Mouse (Mus musculus) lung, postnatal 0 days (tissue): ENCODE results near the gene Galm. TPM values are rescaled to one million over a fixed set of nuclear protein-coding genes. Genes with fewer than 3 reads are reported as not detected.
A peak's percentile ranks its signal among the peaks of the same experiment; 100 is the strongest.

Experiments
- ATAC-seq: fragments of 200-750 bp; cut with Nextera tagmentation; 2 replicates; pipeline ENCODE4 v1.8.0; 2017; ENCODE audit warnings: moderate library complexity
- DNase-seq: peaks from one replicate; pipeline ENCODE4 v3.0.0-alpha.2; 2016; ENCODE audit warnings: low spot score
- H3K27ac ChIP-seq: fragments of 300-500 bp; sonication (generic); 2 replicates; pipeline ENCODE4 v1.5.1; 2014; ENCODE audit warnings: antibody characterized with exemption, mild to moderate bottlenecking, low read length, mixed read lengths
- H3K27me3 ChIP-seq: fragments of 300-500 bp; sonication (generic); replicated peaks from 2 replicates; pipeline ENCODE4 v1.6.1; 2014; ENCODE audit warnings: low read length, mixed read lengths; ENCODE audit not compliant: insufficient read depth
- H3K36me3 ChIP-seq: fragments of 300-500 bp; sonication (generic); 2 replicates; pipeline ENCODE4 v1.6.1; 2014; ENCODE audit warnings: low read length, mixed read lengths; ENCODE audit not compliant: insufficient read depth
- H3K4me1 ChIP-seq: fragments of 300-500 bp; sonication (generic); 2 replicates; pipeline ENCODE4 v1.6.1; 2014; ENCODE audit warnings: antibody characterized with exemption, low read depth, low read length, mixed read lengths; ENCODE audit not compliant: insufficient read depth
- H3K4me2 ChIP-seq: fragments of 300-500 bp; sonication (generic); replicated peaks from 2 replicates; pipeline ENCODE4 v1.6.1; 2014; ENCODE audit warnings: low read depth, mild to moderate bottlenecking, low read length, moderate library complexity, mixed read lengths
- H3K4me3 ChIP-seq: fragments of 300-500 bp; sonication (generic); 2 replicates; pipeline ENCODE4 v1.5.1; 2014; ENCODE audit warnings: low read depth, low read length
- H3K9ac ChIP-seq: fragments of 300-500 bp; sonication (generic); replicated peaks from 2 replicates; pipeline ENCODE4 v1.6.1; 2014; ENCODE audit warnings: low read depth, mild to moderate bottlenecking
- H3K9me3 ChIP-seq: fragments of 300-500 bp; sonication (generic); 2 replicates; pipeline ENCODE4 v1.6.1; 2016; ENCODE audit warnings: low read length, mixed read lengths
- CTCF ChIP-seq: IDR thresholded peaks from 2 replicates; pipeline ENCODE4 v1.5.1; 2016; ENCODE audit warnings: antibody characterized with exemption, mild to moderate bottlenecking
- EP300 ChIP-seq: IDR thresholded peaks from 2 replicates; pipeline ENCODE4 v1.6.1; 2016; ENCODE audit warnings: antibody characterized with exemption, mild to moderate bottlenecking, control low read depth
- WGBS: fragments of 180-500 bp; shearing (Covaris S2); extraction: QIAGEN DNeasy Blood & Tissue Kit; methylation state at CpG from one replicate; pipeline ENCODE4 v1.1.7; 2014; 5-methylcytosine and 5-hydroxymethylcytosine counted together
- polyA plus RNA-seq: library from polyadenylated mRNA; unstranded; fragments of >200 nt; fragmentation: Nextera tagmentation; extraction: Ambion mirVana; gene quantifications from 2 replicates; pipeline ENCODE4 v1.2.1, GENCODE M21; 2015

Gene Galm
- polyA plus RNA-seq, 1 experiment from 2014 or later: 7.5 TPM

DNA sequence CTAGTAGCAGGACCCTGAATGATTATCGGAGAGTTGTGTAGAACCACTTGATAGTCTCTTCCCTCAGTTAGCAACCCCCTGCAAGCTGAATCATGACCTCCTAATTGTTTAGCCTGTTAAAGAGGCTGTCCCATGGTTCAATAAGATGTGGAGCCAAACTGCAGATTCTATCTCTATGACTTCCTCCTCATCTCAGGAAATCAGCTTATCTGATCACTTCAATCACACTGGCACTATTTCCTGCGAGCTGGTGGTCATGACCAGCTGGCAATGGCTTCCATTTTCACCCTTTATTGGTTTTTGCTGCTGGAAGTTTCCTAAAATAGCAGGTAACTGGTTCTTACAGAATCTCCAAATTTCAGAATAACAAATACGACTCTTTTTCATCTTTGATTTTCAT, 18.5 kb downstream of the Galm start:
- TF ChIP-seq CTCF: no peak
- no peak for TF ChIP-seq EP300
- ATAC-seq (no peak), DNase-seq (no peak)
- WGBS: 55% methylated on average over 3 of the region's 3 CpGs
- Histone ChIP-seq H3K4me1 (peaks cover 10% of the 10 kb centered on the region; the same call in 1 of the 2 replicates), H3K27me3 (no peaks in the 10 kb centered on the region), H3K36me3 (no peaks in the 10 kb centered on the region), H3K9ac (no peak overlapping the region), H3K4me3 (no peak overlapping the region), H3K4me2 (no peak overlapping the region), H3K9me3 (no peaks in the 10 kb centered on the region), H3K27ac (no peak overlapping the region)

DNA sequence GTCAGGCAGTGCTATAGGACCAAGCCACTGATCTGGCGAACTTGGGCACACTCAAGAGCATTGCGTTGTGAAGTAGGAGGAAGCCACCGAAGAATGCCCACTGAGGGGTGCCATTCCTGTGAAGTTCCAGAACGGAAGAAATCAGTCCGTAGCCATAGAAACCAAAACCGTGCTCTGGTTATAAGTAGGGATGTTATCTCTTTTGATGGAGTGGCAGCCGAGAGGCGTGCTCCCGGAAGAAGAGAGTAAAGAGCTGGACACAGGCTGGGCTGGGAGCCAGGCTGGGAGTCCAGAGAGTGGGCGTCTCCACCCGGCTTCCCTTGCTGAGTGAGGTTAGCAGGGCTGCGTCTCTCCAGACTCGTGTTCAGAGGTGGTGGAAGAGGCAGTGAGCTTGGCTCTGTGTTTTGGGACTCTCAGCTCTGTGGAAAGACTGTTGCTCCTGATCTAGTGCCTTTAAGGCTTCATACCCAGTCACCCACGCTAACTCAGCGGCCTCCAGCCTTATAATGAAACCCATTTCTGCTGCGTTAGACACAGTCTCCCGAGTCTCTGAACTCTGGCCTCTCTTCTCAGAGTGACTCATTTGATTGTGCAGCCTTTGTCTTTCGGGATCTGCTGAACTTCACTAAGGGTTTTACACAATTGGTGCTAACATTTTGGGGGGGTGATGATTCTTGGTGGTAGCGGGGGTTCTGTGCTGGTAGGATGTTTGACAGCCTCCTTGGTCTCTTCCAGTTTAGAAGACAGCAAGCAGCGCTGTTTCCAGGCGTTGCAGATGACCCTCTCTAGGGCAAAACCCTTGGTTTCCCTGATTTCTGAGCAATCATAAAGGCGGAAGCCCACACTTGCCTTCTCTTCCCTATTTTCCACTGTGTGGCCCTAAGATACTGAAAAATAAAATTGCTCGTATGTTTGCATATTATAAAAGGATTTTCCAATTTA, 21.1 kb downstream of the Galm start:
- Histone ChIP-seq H3K27ac (no peak overlapping the region), H3K36me3 (no peaks in the 10 kb centered on the region), H3K9ac (no peak overlapping the region), H3K4me2 (peak overlapping the region; percentile 49), H3K9me3 (no peaks in the 10 kb centered on the region), H3K27me3 (no peaks in the 10 kb centered on the region), H3K4me1 (peaks cover 10% of the 10 kb centered on the region; the same call in 1 of the 2 replicates), H3K4me3 (peak overlapping the region; percentile 21)
- peak; percentile 96 for ATAC-seq
- 27% methylated on average over 23 of the region's 23 CpGs for WGBS
- DNase-seq: peak; percentile 94
- TF ChIP-seq CTCF: peak; percentile 21
- TF ChIP-seq EP300: peak; percentile 59

DNA sequence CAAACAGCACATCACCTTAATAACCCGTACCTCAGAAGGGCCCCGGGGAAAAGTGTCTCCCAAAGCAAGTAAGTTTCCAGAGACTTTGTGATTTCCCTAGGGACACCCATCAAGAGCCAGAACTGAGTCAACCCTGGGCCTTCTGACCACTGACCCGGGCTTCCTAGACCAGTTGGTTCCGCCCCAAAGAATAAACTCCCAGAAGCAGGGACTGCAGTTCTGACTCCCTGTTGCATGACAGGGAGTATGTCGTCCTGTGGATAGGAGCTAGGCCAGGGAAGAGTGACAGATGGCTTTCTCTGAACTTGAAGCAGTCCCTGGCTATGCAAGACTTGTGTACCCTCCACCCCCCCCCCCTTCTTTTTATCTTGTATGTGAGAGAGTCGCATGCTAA, 21.7 kb downstream of the Galm start:
- Histone ChIP-seq H3K4me3 (no peak overlapping the region), H3K9me3 (no peaks in the 10 kb centered on the region), H3K27ac (no peak overlapping the region), H3K4me1 (peaks cover 10% of the 10 kb centered on the region; the same call in 1 of the 2 replicates), H3K36me3 (no peaks in the 10 kb centered on the region), H3K4me2 (no peak overlapping the region), H3K27me3 (no peaks in the 10 kb centered on the region), H3K9ac (no peak overlapping the region)
- no peak for TF ChIP-seq EP300
- no peak for TF ChIP-seq CTCF
- no peak for DNase-seq
- WGBS: 78% methylated on average over 6 of the region's 6 CpGs
- no peak for ATAC-seq

DNA sequence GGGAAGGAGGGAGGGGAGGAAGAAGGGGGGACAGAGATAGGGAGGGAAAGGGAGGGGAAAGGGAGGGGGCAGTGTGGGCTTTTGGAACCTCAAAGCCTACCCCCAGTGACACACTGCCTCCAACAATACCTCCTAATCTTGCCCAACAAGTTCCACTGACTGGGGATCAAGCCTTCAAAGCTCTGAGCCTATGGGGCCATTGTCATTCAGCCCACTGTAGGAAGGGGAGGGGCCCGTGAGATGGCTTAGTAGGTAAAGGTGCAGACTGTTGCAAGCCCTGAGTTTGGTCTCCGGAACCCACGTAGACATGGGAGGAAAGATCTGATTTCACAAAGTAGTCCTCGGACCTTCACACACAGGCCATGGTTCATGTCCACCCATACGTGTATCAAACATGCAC, 24.1 kb downstream of the Galm start:
- Histone ChIP-seq H3K4me1 (peaks cover 5% of the 10 kb centered on the region; the same call in 1 of the 2 replicates), H3K4me2 (no peak overlapping the region), H3K27me3 (no peaks in the 10 kb centered on the region), H3K36me3 (no peaks in the 10 kb centered on the region), H3K9ac (no peak overlapping the region), H3K9me3 (no peaks in the 10 kb centered on the region), H3K4me3 (no peak overlapping the region), H3K27ac (no peak overlapping the region)
- no peak for DNase-seq
- 50% methylated on average over 5 of the region's 5 CpGs for WGBS
- TF ChIP-seq CTCF (no peak), EP300 (no peak)
- no peak for ATAC-seq

DNA sequence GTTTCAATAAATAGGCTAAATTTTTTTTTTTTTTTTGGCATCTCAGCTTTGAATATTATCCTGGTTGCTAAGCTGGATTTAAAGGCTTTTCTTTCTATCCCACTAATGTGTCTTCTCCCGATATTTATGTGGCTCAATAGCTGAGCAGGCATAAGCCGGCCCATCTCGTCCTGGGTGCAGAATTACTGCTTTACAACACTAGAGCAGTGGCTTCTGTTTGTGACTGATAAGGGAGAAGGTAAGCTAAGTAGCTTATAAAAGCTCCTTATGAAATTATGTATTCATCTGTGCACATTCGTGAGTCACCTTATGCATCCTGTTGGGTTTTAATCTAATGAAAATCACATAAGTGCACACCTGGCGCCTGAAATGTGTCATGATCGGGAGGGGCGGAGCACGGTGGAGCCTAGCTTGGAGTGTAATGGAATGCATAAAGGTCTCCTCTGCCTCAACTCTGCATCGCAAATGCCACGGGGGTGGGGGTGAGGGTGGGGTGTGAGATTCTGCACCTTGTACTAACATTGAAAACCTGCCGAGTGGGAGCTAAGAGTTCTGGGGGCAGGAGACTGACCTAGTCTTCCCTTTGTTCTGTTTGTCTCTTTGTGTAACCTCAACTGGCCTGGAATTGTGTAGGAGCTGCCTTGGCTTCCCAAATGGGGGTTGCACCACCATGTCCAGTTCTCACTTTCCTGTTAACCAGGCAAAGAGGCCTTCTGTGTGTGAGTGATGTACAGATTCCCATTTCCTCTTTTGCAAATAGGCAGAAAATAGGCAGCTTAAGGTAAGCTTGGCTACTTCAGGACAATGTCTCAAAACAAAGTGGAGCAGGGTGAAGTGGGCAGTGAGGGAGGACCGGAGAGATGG, 25.7 kb downstream of the Galm start:
- DNase-seq (no peak), ATAC-seq (no peak)
- Histone ChIP-seq H3K4me3 (no peak overlapping the region), H3K27me3 (no peaks in the 10 kb centered on the region), H3K9ac (no peak overlapping the region), H3K27ac (no peak overlapping the region), H3K4me2 (no peak overlapping the region), H3K4me1 (peaks cover 5% of the 10 kb centered on the region; the same call in 1 of the 2 replicates), H3K9me3 (no peaks in the 10 kb centered on the region), H3K36me3 (no peaks in the 10 kb centered on the region)
- WGBS: 56% methylated on average over 12 of the region's 12 CpGs
- TF ChIP-seq EP300 (no peak), CTCF (no peak)

DNA sequence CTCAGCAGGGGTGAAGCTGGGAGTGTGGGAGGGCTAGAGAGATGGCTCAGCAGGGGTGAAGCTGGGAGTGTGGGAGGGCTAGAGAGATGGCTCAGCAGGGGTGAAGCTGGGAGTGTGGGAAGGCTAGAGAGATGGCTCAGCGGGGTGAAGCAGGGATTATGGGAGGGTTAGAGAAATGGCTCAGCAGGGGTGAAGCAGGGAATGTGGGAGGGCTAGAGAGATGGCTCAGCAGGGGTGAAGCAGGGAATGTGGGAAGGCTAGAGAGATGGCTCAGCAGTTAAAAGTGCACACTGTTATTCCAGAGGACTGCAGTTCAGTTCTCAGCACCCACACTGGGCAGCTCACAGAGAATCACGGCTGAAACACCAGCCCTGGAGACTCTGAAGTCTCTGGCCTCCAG, 26.4 kb downstream of the Galm start:
- TF ChIP-seq CTCF (no peak), EP300 (no peak)
- WGBS: 79% methylated on average over 2 of the region's 2 CpGs
- no peak for DNase-seq

More for the DNA sequence above, 26.4 kb downstream of the Galm start:
- Histone ChIP-seq H3K27ac (no peak overlapping the region), H3K4me2 (no peak overlapping the region), H3K4me3 (no peak overlapping the region), H3K27me3 (no peaks in the 10 kb centered on the region), H3K4me1 (peaks cover under 1% of the 10 kb centered on the region; the same call in 1 of the 2 replicates), H3K36me3 (no peaks in the 10 kb centered on the region), H3K9me3 (no peaks in the 10 kb centered on the region), H3K9ac (no peak overlapping the region)
- ATAC-seq: no peak
